Mouse (Mus musculus) activated CD4-positive, CD25-positive, alpha-beta regulatory T cell, adult 4 months (primary cell): ENCODE data around the gene B4galt7. TPM values are rescaled to one million over a fixed set of nuclear protein-coding genes. Genes with fewer than 3 reads are reported as not detected.

Experiments used
- polyA plus RNA-seq, 2 experiments: library from polyadenylated mRNA; unstranded; fragments of 100-300 nt; shearing (Covaris generic); gene quantifications; one replicate each; pipeline ENCODE4 v1.2.1; 2017

The B4galt7 gene
- polyA plus RNA-seq, 2 experiments from 2014 or later = 24.5 to 30.2 TPM

Other genes with a start within 250 kb of the B4galt7 start
- 10 to 100 TPM; 46.7 to 58.6 TPM for gene Lman2, start 237.1 kb upstream of the B4galt7 start, polyA plus RNA-seq
- 10 to 100 TPM; 51.5 to 69.6 TPM for gene Rgs14, start 230.2 kb upstream of the B4galt7 start, polyA plus RNA-seq
- not detected for gene Slc34a1, start 201.7 kb upstream of the B4galt7 start, polyA plus RNA-seq
- not detected for gene Pfn3, start 184.7 kb upstream of the B4galt7 start, polyA plus RNA-seq
- not detected for gene F12, start 173.1 kb upstream of the B4galt7 start, polyA plus RNA-seq
- gene Grk6, start 154.8 kb upstream of the B4galt7 start, polyA plus RNA-seq = 10 to 100 TPM; 38.6 to 43.6 TPM
- not detected for gene Prr7, start 135.6 kb upstream of the B4galt7 start, polyA plus RNA-seq
- gene Dbn1, start 111.8 kb upstream of the B4galt7 start, polyA plus RNA-seq = under 1 TPM in 1 of 2 experiments, not detected in 1; 0.25 TPM
- 10 to 100 TPM in 1 of 2 experiments, 1 to 10 TPM in 1; 7.4 to 14.4 TPM for gene Pdlim7, start 86.2 kb upstream of the B4galt7 start, polyA plus RNA-seq
- gene Dok3, start 70.6 kb upstream of the B4galt7 start, polyA plus RNA-seq = 1 to 10 TPM in 1 of 2 experiments, not detected in 1; 2.7 TPM
- gene Ddx41, start 63.2 kb upstream of the B4galt7 start, polyA plus RNA-seq = 10 to 100 TPM; 46.8 to 54.5 TPM
- 10 to 100 TPM; 21.6 to 26.7 TPM for gene Fam193b, start 28.8 kb upstream of the B4galt7 start, polyA plus RNA-seq
- gene Tmed9, start 26.2 kb upstream of the B4galt7 start, polyA plus RNA-seq = 100 to 1,000 TPM; 152 to 296 TPM
- 10 to 100 TPM; 31.7 to 39.9 TPM for gene Caml, start 23.1 kb downstream of the B4galt7 start, polyA plus RNA-seq
- gene Ddx46, start 35.1 kb downstream of the B4galt7 start, polyA plus RNA-seq = 10 to 100 TPM; 59.1 to 64.8 TPM
- gene B230219D22Rik, start 93.2 kb downstream of the B4galt7 start, polyA plus RNA-seq = 10 to 100 TPM; 12.9 to 15.2 TPM
- gene Txndc15, start 114.8 kb downstream of the B4galt7 start, polyA plus RNA-seq = 10 to 100 TPM; 31.4 to 31.5 TPM
- gene Pcbd2, start 127.5 kb downstream of the B4galt7 start, polyA plus RNA-seq = 10 to 100 TPM; 11.9 to 15.1 TPM
- gene Catsper3, start 184.7 kb downstream of the B4galt7 start, polyA plus RNA-seq = under 1 TPM in 1 of 2 experiments, not detected in 1; 0.25 TPM
- not detected for gene Pitx1, start 236.3 kb downstream of the B4galt7 start, polyA plus RNA-seq